Mouse (Mus musculus): ENCODE data around the gene 4930435E12Rik. TPM values are rescaled to one million over a fixed set of nuclear protein-coding genes. Genes with fewer than 3 reads are reported as not detected.
A peak's percentile ranks its signal among the peaks of the same experiment; 100 is the strongest.

Gene 4930435E12Rik
- total RNA-seq, 4 experiments from 2014 or later: not detected

DNA sequence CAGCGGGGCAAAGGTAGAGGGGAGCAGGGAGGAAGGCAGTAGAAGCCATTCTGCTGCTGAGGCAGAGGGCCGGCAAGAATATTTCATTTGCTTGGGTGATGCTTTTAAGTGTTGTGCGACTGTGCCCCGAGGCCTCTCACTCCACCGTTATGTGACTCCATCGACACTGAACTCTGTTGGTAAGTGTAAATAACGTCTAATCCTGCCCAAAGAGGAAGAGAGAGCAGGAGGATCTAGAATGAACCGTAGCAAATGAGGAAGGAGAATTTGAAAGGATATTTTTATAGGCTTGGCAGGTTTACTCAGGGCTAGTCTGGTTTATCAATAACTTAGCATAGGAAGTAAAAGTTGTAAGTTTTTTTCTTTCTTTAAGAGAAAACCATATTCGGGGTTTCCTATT, 59.0 kb downstream of the 4930435E12Rik start:
- no peak for DNase-seq (ENCODE audit: low spot score in 2 of 2)

DNA sequence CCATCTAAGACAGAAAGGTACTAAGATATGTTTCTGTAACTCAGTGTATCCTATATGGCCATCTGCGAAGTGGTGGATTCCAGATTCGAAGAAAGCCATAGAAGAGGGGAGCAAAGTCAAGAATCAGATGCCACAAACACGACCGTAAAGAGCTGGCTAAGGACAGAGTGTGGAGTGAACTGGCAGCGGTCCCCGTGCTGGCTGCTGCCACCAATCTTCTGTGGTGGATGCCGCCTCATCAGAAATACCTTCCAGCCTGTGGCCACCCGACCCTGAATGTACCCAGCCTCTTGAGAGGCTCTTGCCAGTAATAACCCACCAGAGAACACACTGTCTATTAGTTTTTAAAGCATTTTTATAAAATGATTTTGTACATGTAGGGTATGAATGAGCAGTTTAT, 60.2 kb downstream of the 4930435E12Rik start:
- no peak for DNase-seq (ENCODE audit: low spot score in 2 of 2)

DNA sequence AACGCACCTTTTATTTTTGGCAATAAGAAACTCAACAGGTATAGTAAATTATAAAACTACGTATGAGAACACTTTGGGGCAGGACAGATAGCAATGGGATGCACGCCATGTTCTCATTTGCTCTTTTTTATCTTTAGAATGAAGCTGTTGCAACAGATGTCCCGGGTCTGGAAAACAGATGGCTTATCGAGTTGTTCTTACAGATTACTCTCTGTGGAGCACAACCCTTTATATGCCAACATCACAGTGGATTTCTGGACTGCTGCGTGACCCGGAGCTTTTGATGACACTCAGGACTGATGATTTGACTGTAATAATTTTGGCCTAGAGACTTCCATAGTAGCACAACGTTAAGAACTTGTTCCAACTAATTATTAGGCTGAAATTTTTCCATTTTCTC, 60.8 kb downstream of the 4930435E12Rik start:
- peak in 1 of 2 experiments; percentile 28 for DNase-seq (ENCODE audit: low spot score in 2 of 2)

DNA sequence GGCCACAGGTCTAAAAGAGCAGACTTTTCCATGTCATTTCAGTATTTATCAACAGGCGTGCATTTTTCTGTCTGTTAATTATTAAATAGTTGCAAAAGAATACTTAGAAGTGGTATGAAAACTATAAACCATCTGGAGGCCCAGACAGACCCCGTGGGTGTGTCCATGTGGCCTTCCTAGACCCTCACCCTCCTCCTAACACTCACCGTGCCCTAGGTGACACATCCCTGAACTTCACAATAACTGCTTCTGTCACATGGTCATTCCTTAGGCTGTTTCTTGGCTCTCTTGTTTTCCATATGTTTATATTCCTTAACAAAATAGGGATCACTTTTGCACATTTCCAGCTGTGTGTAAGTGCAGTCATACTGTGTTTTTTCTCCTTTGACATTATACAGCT, 61.9 kb downstream of the 4930435E12Rik start:
- DNase-seq (ENCODE audit: low spot score in 2 of 2): no peak

DNA sequence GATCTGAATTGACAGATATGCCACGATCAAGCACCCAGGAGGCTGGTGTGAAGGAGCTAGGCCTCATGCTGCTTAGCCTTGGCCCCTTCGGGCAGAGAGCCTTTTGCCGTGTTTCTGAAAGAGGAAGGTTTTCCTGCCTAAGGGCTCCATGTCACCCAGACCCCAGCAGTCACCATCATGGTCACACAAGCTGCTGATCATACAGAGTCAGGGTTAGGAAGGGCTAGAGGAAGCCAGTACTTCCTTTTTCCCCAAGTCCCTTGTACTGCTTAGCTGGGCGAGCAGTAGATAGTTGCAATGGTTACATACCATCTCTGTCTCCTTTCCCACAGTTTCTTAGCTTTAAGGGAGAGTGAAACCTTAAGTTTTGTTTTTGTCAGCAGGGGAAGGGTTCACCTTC, 65.0 kb downstream of the 4930435E12Rik start:
- DNase-seq (ENCODE audit: low spot score in 2 of 2): no peak

DNA sequence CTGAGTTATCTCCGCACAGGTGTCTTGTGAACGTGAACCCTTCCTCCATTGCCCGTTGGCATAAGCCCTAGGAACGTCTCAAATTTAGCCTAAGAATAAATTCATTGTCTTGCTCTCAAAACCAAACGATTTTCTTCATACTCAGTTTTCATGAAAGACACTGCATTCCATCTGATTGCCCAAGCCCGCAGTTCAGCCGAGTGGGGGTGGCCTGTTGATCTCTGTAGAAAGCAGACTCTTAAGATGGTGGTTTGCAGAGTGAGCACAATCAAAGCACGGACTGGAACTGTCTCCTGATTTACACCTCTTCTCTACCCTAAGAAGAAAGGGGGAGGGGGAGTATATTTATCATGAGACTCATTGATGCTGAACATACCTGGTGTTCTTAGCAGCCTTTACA, 66.1 kb downstream of the 4930435E12Rik start:
- no peak for DNase-seq (ENCODE audit: low spot score in 2 of 2)

Other genes starting within 250 kb of the 4930435E12Rik start
- 10 to 100 TPM; 16.6 to 20.1 (median 18.3) TPM for gene Arhgap31, start 115.5 kb downstream of the 4930435E12Rik start, total RNA-seq (2022)
- gene B4galt4, start 86.5 kb downstream of the 4930435E12Rik start, total RNA-seq (2022): 10 to 100 TPM; 19.8 to 25.0 (median 22.4) TPM
- gene Upk1b, start 28.4 kb downstream of the 4930435E12Rik start, total RNA-seq (2022): 1 to 10 TPM; 2.2 to 3.7 (median 2.5) TPM
- 10 to 100 TPM; 42.6 to 48.8 (median 45.3) TPM for gene Igsf11, start 63.9 kb upstream of the 4930435E12Rik start, total RNA-seq (2022)